In genomic region chr7:45716460-45716857, GRCm38 (mm10) we compare ENCODE assay signal across 8 mouse cellular contexts. TPM values are rescaled to one million over a fixed set of nuclear protein-coding genes. Genes with fewer than 3 reads are reported as not detected.
DNase-seq lines count a peak whose midpoint lies in the region; ATAC-seq lines count a peak whose summit lies in the region.

No protein-coding gene starts in this region.

- no peak overlapping the region for H3K9ac ChIP-seq in forebrain, embryonic 15.5 days (replicated peaks)
- peak overlapping the region; percentile 91 for H3K9ac ChIP-seq in liver, embryonic 12.5 days

- H3K4me3 ChIP-seq in erythroblast, embryonic 14.5 days (replicated peaks), result peak overlapping the region; percentile 83
- H3K4me3 ChIP-seq in forebrain, embryonic 15.5 days, result peak overlapping the region; percentile 71
- H3K4me3 ChIP-seq in liver, embryonic 12.5 days, result peak overlapping the region; percentile 80

- 91% methylated on average over 3 of the region's 3 CpGs for WGBS in forebrain, embryonic 15.5 days
- 76% methylated on average over 3 of the region's 3 CpGs for WGBS in liver, embryonic 12.5 days (ENCODE audit: insufficient replicate concordance)

- peaks cover 75% of the 10 kb centered on the region for H3K4me1 ChIP-seq in erythroblast, embryonic 14.5 days (ENCODE audit: control insufficient read depth)
- peaks cover 53% of the 10 kb centered on the region for H3K4me1 ChIP-seq in forebrain, embryonic 15.5 days
- peaks cover 75% of the 10 kb centered on the region for H3K4me1 ChIP-seq in liver, embryonic 12.5 days

- no peaks in the 10 kb centered on the region for H3K9me3 ChIP-seq in erythroblast, embryonic 14.5 days (ENCODE audit: control insufficient read depth, low read length)
- H3K9me3 ChIP-seq in forebrain, embryonic 15.5 days, result no peaks in the 10 kb centered on the region
- no peaks in the 10 kb centered on the region for H3K9me3 ChIP-seq in liver, embryonic 12.5 days (replicated peaks)

- H3K4me2 ChIP-seq in forebrain, embryonic 15.5 days (replicated peaks), result peak overlapping the region; percentile 88
- peak overlapping the region; percentile 96 for H3K4me2 ChIP-seq in liver, embryonic 12.5 days

- no peak overlapping the region for H3K27ac ChIP-seq in forebrain, embryonic 15.5 days (replicated peaks)
- peak overlapping the region; percentile 83 for H3K27ac ChIP-seq in liver, embryonic 12.5 days

- peak; percentile 30 for DNase-seq in A20 (ENCODE audit: low read depth, low spot score)
- DNase-seq in frontal cortex, postnatal 25 days (ENCODE audit: low spot score in 2 of 2), result no peak
- DNase-seq in c-Kit-positive CD71-positive TER-119-positive erythroid progenitor cells, embryonic 14.5 days (ENCODE audit: low spot score), result no peak

- no peaks in the 10 kb centered on the region for H3K27me3 ChIP-seq in erythroblast, embryonic 14.5 days (ENCODE audit: control insufficient read depth)
- no peaks in the 10 kb centered on the region for H3K27me3 ChIP-seq in forebrain, embryonic 15.5 days
- H3K27me3 ChIP-seq in liver, embryonic 12.5 days (replicated peaks), result no peaks in the 10 kb centered on the region

- ATAC-seq in erythroblast, adult 5-6 weeks (replicated peaks; ENCODE audit: low FRiP score, poor library complexity, severe bottlenecking), result no peak
- no peak for ATAC-seq in forebrain, embryonic 15.5 days (replicated peaks)
- no peak for ATAC-seq in liver, embryonic 12.5 days
- no peak for ATAC-seq in inflammation-experienced regulatory T-cells, adult 6 months

- peaks cover 56% of the 10 kb centered on the region for H3K36me3 ChIP-seq in erythroblast, embryonic 14.5 days (ENCODE audit: control insufficient read depth)
- peaks cover 43% of the 10 kb centered on the region for H3K36me3 ChIP-seq in forebrain, embryonic 15.5 days
- H3K36me3 ChIP-seq in liver, embryonic 12.5 days, result peaks cover 53% of the 10 kb centered on the region

RNA-seq across cellular contexts. Expression of gene Rpl18, which starts 1.2 kb away (rescaled TPM):
- 1,232 and 1,322 TPM in 2 replicates for polyA plus RNA-seq in erythroblast, embryonic 14.5 days (2012)
- total RNA-seq in erythroblast, adult 5-6 weeks (2015; ENCODE audit: low replicate concordance), result 423 and 424 TPM in 2 replicates
- total RNA-seq in erythroblast, adult 5-6 weeks (2017; ENCODE audit: low replicate concordance), result 286 and 289 TPM in 2 replicates
- polyA plus RNA-seq in forebrain, embryonic 15.5 days (2015; fragmentation: Nextera tagmentation; extraction: Ambion mirVana), result 633 and 683 TPM in 2 replicates
- 892 and 939 TPM in 2 replicates for polyA plus RNA-seq in liver, embryonic 12.5 days (2016; fragmentation: Nextera tagmentation; extraction: Ambion mirVana)
- 1,000 to 10,000 TPM; 1,609 to 2,946 (median 2,383) TPM for polyA plus RNA-seq in inflammation-experienced regulatory T-cells, adult 6 months (2017; shearing (Covaris generic))

RNA-seq across cellular contexts. Expression of gene Sphk2, which starts 1.3 kb away (rescaled TPM):
- polyA plus RNA-seq in erythroblast, embryonic 14.5 days (2012), result 5.1 and 5.7 TPM in 2 replicates
- total RNA-seq in erythroblast, adult 5-6 weeks (2015; ENCODE audit: low replicate concordance), result 4.6 and 7.9 TPM in 2 replicates
- 2.1 and 2.6 TPM in 2 replicates for total RNA-seq in erythroblast, adult 5-6 weeks (2017; ENCODE audit: low replicate concordance)
- 29.0 and 30.2 TPM in 2 replicates for polyA plus RNA-seq in forebrain, embryonic 15.5 days (2015; fragmentation: Nextera tagmentation; extraction: Ambion mirVana)
- 14.8 and 16.1 TPM in 2 replicates for polyA plus RNA-seq in liver, embryonic 12.5 days (2016; fragmentation: Nextera tagmentation; extraction: Ambion mirVana)
- polyA plus RNA-seq in inflammation-experienced regulatory T-cells, adult 6 months (2017; shearing (Covaris generic)), result 10 to 100 TPM; 12.1 to 17.3 (median 15.5) TPM

RNA-seq across cellular contexts. Expression of gene Fam83e, which starts 4.6 kb away (rescaled TPM):
- 0.03 and 0.11 TPM in 2 replicates for polyA plus RNA-seq in erythroblast, embryonic 14.5 days (2012)
- total RNA-seq in erythroblast, adult 5-6 weeks (2015; ENCODE audit: low replicate concordance), result not detected in 2 replicates
- total RNA-seq in erythroblast, adult 5-6 weeks (2017; ENCODE audit: low replicate concordance), result not detected in 2 replicates
- polyA plus RNA-seq in forebrain, embryonic 15.5 days (2015; fragmentation: Nextera tagmentation; extraction: Ambion mirVana), result 0.37 and 1.0 TPM in 2 replicates
- 0.67 and 0.81 TPM in 2 replicates for polyA plus RNA-seq in liver, embryonic 12.5 days (2016; fragmentation: Nextera tagmentation; extraction: Ambion mirVana)
- under 1 TPM in 2 of 3 experiments, not detected in 1; 0.63 to 0.80 TPM for polyA plus RNA-seq in inflammation-experienced regulatory T-cells, adult 6 months (2017; shearing (Covaris generic))

RNA-seq across cellular contexts. Expression of gene Spaca4, which starts 9.2 kb away (rescaled TPM):
- polyA plus RNA-seq in erythroblast, embryonic 14.5 days (2012), result not detected in 2 replicates
- total RNA-seq in erythroblast, adult 5-6 weeks (2015; ENCODE audit: low replicate concordance), result not detected in 2 replicates
- total RNA-seq in erythroblast, adult 5-6 weeks (2017; ENCODE audit: low replicate concordance), result not detected in 2 replicates
- not detected in 2 replicates for polyA plus RNA-seq in forebrain, embryonic 15.5 days (2015; fragmentation: Nextera tagmentation; extraction: Ambion mirVana)
- not detected in 2 replicates for polyA plus RNA-seq in liver, embryonic 12.5 days (2016; fragmentation: Nextera tagmentation; extraction: Ambion mirVana)
- not detected for polyA plus RNA-seq in inflammation-experienced regulatory T-cells, adult 6 months (2017; shearing (Covaris generic))

RNA-seq across cellular contexts. Expression of gene Dbp, which starts 11.6 kb away (rescaled TPM):
- polyA plus RNA-seq in erythroblast, embryonic 14.5 days (2012), result 0.07 TPM in 2 replicates
- total RNA-seq in erythroblast, adult 5-6 weeks (2015; ENCODE audit: low replicate concordance), result 1.5 and 1.9 TPM in 2 replicates
- total RNA-seq in erythroblast, adult 5-6 weeks (2017; ENCODE audit: low replicate concordance), result 0.77 and 2.2 TPM in 2 replicates
- polyA plus RNA-seq in forebrain, embryonic 15.5 days (2015; fragmentation: Nextera tagmentation; extraction: Ambion mirVana), result 3.6 and 4.1 TPM in 2 replicates
- 1.1 and 1.8 TPM in 2 replicates for polyA plus RNA-seq in liver, embryonic 12.5 days (2016; fragmentation: Nextera tagmentation; extraction: Ambion mirVana)
- polyA plus RNA-seq in inflammation-experienced regulatory T-cells, adult 6 months (2017; shearing (Covaris generic)), result 1 to 10 TPM; 3.1 to 8.6 (median 6.5) TPM
